Mouse (Mus musculus) myocyte (in vitro differentiated cells): ENCODE data around the gene Gpatch11. TPM values are rescaled to one million over a fixed set of nuclear protein-coding genes. Genes with fewer than 3 reads are reported as not detected.
A peak's percentile ranks its signal among the peaks of the same experiment; 100 is the strongest.
"Not testable (repeated sequence)": the region's sequence is repeated elsewhere in the genome, so short reads cannot be mapped to it uniquely, and the experiment has no call there.

ENCODE experiments used
- H3K27me3 ChIP-seq: one replicate; pipeline ENCODE4 v1.6.1; 2011; ENCODE audit not compliant: control insufficient read depth, insufficient read depth, insufficient read length
- H3K36me3 ChIP-seq: one replicate; pipeline ENCODE4 v1.6.1; 2011; ENCODE audit not compliant: control insufficient read depth, insufficient read depth
- H3K4me2 ChIP-seq: one replicate; pipeline ENCODE4 v1.6.1; 2011; ENCODE audit warnings: low read depth, control low read depth
- H3K4me3 ChIP-seq: one replicate; pipeline ENCODE4 v1.5.1; 2011; ENCODE audit warnings: mild to moderate bottlenecking, control low read depth, moderate library complexity
- H3K79me2 ChIP-seq: one replicate; pipeline ENCODE4 v1.6.1; 2011; ENCODE audit not compliant: control insufficient read depth, insufficient read depth
- H3ac ChIP-seq: one replicate; pipeline ENCODE4 v1.6.1; 2011; ENCODE audit not compliant: control insufficient read depth, insufficient read length
- CEBPB ChIP-seq: IDR thresholded peaks from 2 replicates; pipeline ENCODE4 v1.6.1; 2011; ENCODE audit warnings: mild to moderate bottlenecking, moderate library complexity; ENCODE audit not compliant: poor library complexity, insufficient read depth, severe bottlenecking
- E2F4 ChIP-seq: IDR thresholded peaks from one replicate; pipeline ENCODE4 v1.6.1; 2011; ENCODE audit warnings: mild to moderate bottlenecking, control low read depth, moderate library complexity; ENCODE audit not compliant: insufficient read depth
- MAX ChIP-seq: IDR thresholded peaks from one replicate; pipeline ENCODE4 v1.6.1; 2011; ENCODE audit warnings: low read depth, mild to moderate bottlenecking, control low read depth
- MYOD1 ChIP-seq, 3 experiments: IDR thresholded peaks; one replicate each; pipeline ENCODE4 v1.6.1; 2011; ENCODE audit warnings: control low read depth in 2 of 3, low read depth in 2 of 3, mild to moderate bottlenecking in 2 of 3, moderate library complexity in 1 of 3; ENCODE audit not compliant: insufficient read length in 2 of 3, control insufficient read depth in 1 of 3
- MYOG ChIP-seq, 3 experiments: IDR thresholded peaks; one replicate each; pipeline ENCODE4 v1.6.1; 2011; ENCODE audit warnings: control low read depth in 2 of 3, low read depth in 2 of 3, mild to moderate bottlenecking in 2 of 3; ENCODE audit not compliant: insufficient read length in 2 of 3, control insufficient read depth in 1 of 3, insufficient read depth in 1 of 3
- POLR2A ChIP-seq: IDR thresholded peaks from one replicate; pipeline ENCODE4 v1.6.1; 2011; ENCODE audit warnings: low read depth, mild to moderate bottlenecking, control low read depth, moderate library complexity; ENCODE audit not compliant: insufficient read length
- POLR2AphosphoS2 ChIP-seq: IDR thresholded peaks from one replicate; pipeline ENCODE4 v1.6.1; 2011; ENCODE audit warnings: low read depth, control low read depth; ENCODE audit not compliant: insufficient read length
- REST ChIP-seq: IDR thresholded peaks from one replicate; pipeline ENCODE4 v1.6.1; 2011; ENCODE audit warnings: mild to moderate bottlenecking, control low read depth, moderate library complexity; ENCODE audit not compliant: insufficient read depth, insufficient read length
- SRF ChIP-seq: IDR thresholded peaks from one replicate; pipeline ENCODE4 v1.6.1; 2011; ENCODE audit warnings: low read depth; ENCODE audit not compliant: control insufficient read depth, insufficient read length
- TCF12 ChIP-seq: IDR thresholded peaks from one replicate; pipeline ENCODE4 v1.6.1; 2011; ENCODE audit warnings: mild to moderate bottlenecking, control low read depth; ENCODE audit not compliant: poor library complexity, insufficient read depth, severe bottlenecking
- TCF3 ChIP-seq: IDR thresholded peaks from one replicate; pipeline ENCODE4 v1.6.1; 2011; ENCODE audit warnings: low read depth, control low read depth; ENCODE audit not compliant: insufficient read length
- USF1 ChIP-seq: IDR thresholded peaks from one replicate; pipeline ENCODE4 v1.6.1; 2011; ENCODE audit warnings: low read depth, mild to moderate bottlenecking, control low read depth, moderate library complexity
- polyA plus RNA-seq: library from polyadenylated mRNA; unstranded; fragments of >200 nt; fragmentation: generic; extraction: Trizol; gene quantifications from one replicate; pipeline ENCODE4 v1.2.1, GENCODE M21; 2012; ENCODE audit warnings: missing spikeins

The Gpatch11 gene
- polyA plus RNA-seq: 16.6 TPM

- TF ChIP-seq POLR2A: peak; percentile 90
- TF ChIP-seq SRF: peak; percentile 14
- TF ChIP-seq CEBPB: no peak
- TF ChIP-seq MAX: no peak
- TF ChIP-seq MYOG (IDR thresholded peaks at IDR 0.05; ENCODE audit: control insufficient read depth in 1 of 3, insufficient read depth in 1 of 3, insufficient read length in 2 of 3, low read depth in 2 of 3): peak in 1 of 3 experiments; percentile 1
- TF ChIP-seq MYOD1 (IDR thresholded peaks at IDR 0.05; ENCODE audit: control insufficient read depth in 1 of 3, insufficient read length in 2 of 3, low read depth in 2 of 3): no peak
- no peak for TF ChIP-seq E2F4
- TF ChIP-seq REST: peak; percentile 3
- TF ChIP-seq POLR2AphosphoS2: peak; percentile 78
- peak within 1 kb of the TSS; percentile 95 for H3K4me2 ChIP-seq
- H3K27me3 ChIP-seq: no peaks in the 10 kb centered on the region
- peaks cover 10% of the 10 kb centered on the region for H3K36me3 ChIP-seq
- H3ac ChIP-seq: peak within 1 kb of the TSS; percentile 38
- peak within 1 kb of the TSS; percentile 87 for H3K4me3 ChIP-seq
- H3K79me2 ChIP-seq: peaks cover 6% of the 10 kb centered on the region
These were observed at the start of gene Gpatch11, which contains the start of gene Heatr5b for GRCm38 (mm10) chr17:78834856-78835835. Gpatch11 (plus strand) TSS chr17:78835567. Heatr5b (minus strand) TSS chr17:78835364.

- H3ac ChIP-seq, H3K79me2 ChIP-seq, H3K36me3 ChIP-seq, H3K4me2 ChIP-seq, H3K27me3 ChIP-seq, H3K4me3 ChIP-seq: not testable (repeated sequence)
These were observed 47.1 kb upstream of the Gpatch11 start for GRCm38 (mm10) chr17:78788273-78788672.

DNA sequence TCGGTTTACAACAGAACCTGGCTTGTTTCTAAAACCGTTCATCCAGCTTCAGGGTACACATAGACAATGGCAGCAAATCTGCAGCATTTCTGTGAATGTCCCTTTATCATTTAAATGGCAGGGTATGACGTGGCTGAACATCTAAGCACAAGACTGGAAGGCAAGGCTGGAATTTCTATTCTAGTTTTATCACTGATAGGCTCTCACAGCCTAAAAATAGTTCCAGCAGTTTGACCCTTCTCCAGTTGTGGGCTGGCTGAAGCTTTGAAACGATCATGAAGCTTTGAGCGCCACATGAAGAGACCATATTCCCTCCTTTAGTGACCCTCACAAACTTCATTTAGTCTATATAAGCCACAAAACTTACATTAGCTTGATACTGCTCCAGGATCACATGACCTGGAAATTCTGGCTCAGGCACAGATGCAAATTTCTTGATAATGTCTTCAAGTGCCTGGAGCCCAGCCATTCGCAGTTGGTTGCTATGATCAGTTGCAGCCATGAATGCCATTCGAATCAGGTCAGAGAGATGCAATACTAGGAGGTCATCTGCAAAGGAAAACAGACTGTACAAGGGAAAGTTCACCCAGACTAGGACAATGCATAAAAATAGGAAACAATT, 44.2 kb upstream of the Gpatch11 start:
- no peaks in the 10 kb centered on the region for H3K79me2 ChIP-seq
- no peak for TF ChIP-seq CEBPB
- no peak for TF ChIP-seq MYOD1 (IDR thresholded peaks at IDR 0.05; ENCODE audit: control insufficient read depth in 1 of 3, insufficient read length in 2 of 3, low read depth in 2 of 3)
- TF ChIP-seq SRF: no peak
- TF ChIP-seq MYOG (IDR thresholded peaks at IDR 0.05; ENCODE audit: control insufficient read depth in 1 of 3, insufficient read depth in 1 of 3, insufficient read length in 2 of 3, low read depth in 2 of 3): no peak
- no peak for TF ChIP-seq TCF3
- no peak for TF ChIP-seq POLR2AphosphoS2
- no peak for TF ChIP-seq MAX
- no peak for TF ChIP-seq USF1
- H3K27me3 ChIP-seq: no peaks in the 10 kb centered on the region
- no peak overlapping the region for H3K4me3 ChIP-seq
- no peak overlapping the region for H3K4me2 ChIP-seq
- no peak overlapping the region for H3ac ChIP-seq
- H3K36me3 ChIP-seq: peaks cover 24% of the 10 kb centered on the region

- no peak overlapping the region for H3ac ChIP-seq
- no peak overlapping the region for H3K4me2 ChIP-seq
- H3K79me2 ChIP-seq: no peaks in the 10 kb centered on the region
- no peaks in the 10 kb centered on the region for H3K27me3 ChIP-seq
- H3K36me3 ChIP-seq: peaks cover 24% of the 10 kb centered on the region
- no peak for TF ChIP-seq E2F4
- TF ChIP-seq TCF12: no peak
- TF ChIP-seq SRF: no peak
- no peak for TF ChIP-seq POLR2AphosphoS2
- no peak for TF ChIP-seq USF1
- TF ChIP-seq MYOG (IDR thresholded peaks at IDR 0.05; ENCODE audit: control insufficient read depth in 1 of 3, insufficient read depth in 1 of 3, insufficient read length in 2 of 3, low read depth in 2 of 3): no peak
- no peak for TF ChIP-seq MAX
- TF ChIP-seq POLR2A: no peak
- no peak for TF ChIP-seq TCF3
- no peak for TF ChIP-seq REST
- H3K4me3 ChIP-seq: no peak overlapping the region
These were observed 43.7 kb upstream of the Gpatch11 start for GRCm38 (mm10) chr17:78791690-78792070.

DNA sequence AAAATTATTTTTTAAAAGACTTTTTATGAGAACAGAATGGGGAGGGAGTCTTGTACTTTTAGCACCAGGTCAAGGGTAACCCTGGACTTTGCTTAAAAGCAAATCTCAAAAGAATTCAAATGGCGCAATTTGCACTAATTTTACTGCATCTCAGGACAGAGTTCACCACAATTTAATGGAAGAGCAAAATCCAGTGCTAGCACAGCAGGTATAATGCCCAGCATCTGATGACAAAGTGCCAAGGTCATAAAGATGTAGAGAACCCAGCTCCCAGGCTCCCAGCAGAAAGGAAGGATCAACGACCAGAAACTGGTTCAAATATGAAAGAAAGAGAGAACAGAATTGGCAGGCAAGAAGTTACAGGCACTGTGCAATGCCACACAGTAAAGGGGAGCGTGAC, 43.2 kb upstream of the Gpatch11 start:
- H3K4me2 ChIP-seq: no peak overlapping the region
- peaks cover 24% of the 10 kb centered on the region for H3K36me3 ChIP-seq
- no peak for TF ChIP-seq TCF12
- no peak for TF ChIP-seq POLR2A
- TF ChIP-seq CEBPB: no peak
- TF ChIP-seq POLR2AphosphoS2: no peak
- TF ChIP-seq MYOD1 (IDR thresholded peaks at IDR 0.05; ENCODE audit: control insufficient read depth in 1 of 3, insufficient read length in 2 of 3, low read depth in 2 of 3): no peak
- no peak for TF ChIP-seq TCF3
- TF ChIP-seq MAX: no peak
- TF ChIP-seq USF1: no peak
- no peak for TF ChIP-seq MYOG (IDR thresholded peaks at IDR 0.05; ENCODE audit: control insufficient read depth in 1 of 3, insufficient read depth in 1 of 3, insufficient read length in 2 of 3, low read depth in 2 of 3)
- TF ChIP-seq REST: no peak
- TF ChIP-seq E2F4: no peak
- no peak for TF ChIP-seq SRF
- H3ac ChIP-seq: no peak overlapping the region
- H3K79me2 ChIP-seq: no peaks in the 10 kb centered on the region
- no peak overlapping the region for H3K4me3 ChIP-seq
- H3K27me3 ChIP-seq: no peaks in the 10 kb centered on the region
